Mouse (Mus musculus) kidney, embryonic 16.5 days (tissue): ENCODE results near the gene Fads3. TPM values are rescaled to one million over a fixed set of nuclear protein-coding genes. Genes with fewer than 3 reads are reported as not detected.
A peak's percentile ranks its signal among the peaks of the same experiment; 100 is the strongest.

Source experiments
- ATAC-seq: fragments of 200-750 bp; cut with Nextera tagmentation; 2 replicates; pipeline ENCODE4 v1.8.0; 2017; ENCODE audit warnings: moderate TSS enrichment; ENCODE audit not compliant: low FRiP score, low TSS enrichment
- H3K27ac ChIP-seq: fragments of 300-500 bp; sonication (generic); 2 replicates; pipeline ENCODE4 v1.5.1; 2014; ENCODE audit warnings: low read length
- H3K27me3 ChIP-seq: fragments of 300-500 bp; sonication (generic); 2 replicates; pipeline ENCODE4 v1.6.1; 2014; ENCODE audit warnings: low read length, control low read depth, mixed read lengths; ENCODE audit not compliant: insufficient read depth
- H3K36me3 ChIP-seq: fragments of 300-500 bp; sonication (generic); 2 replicates; pipeline ENCODE4 v1.6.1; 2014; ENCODE audit warnings: low read length, control low read depth, mixed read lengths; ENCODE audit not compliant: insufficient read depth
- H3K4me1 ChIP-seq: fragments of 300-500 bp; sonication (generic); 2 replicates; pipeline ENCODE4 v1.6.1; 2014; ENCODE audit warnings: low read length, control low read depth, mixed read lengths; ENCODE audit not compliant: insufficient read depth
- H3K4me2 ChIP-seq: fragments of 300-500 bp; sonication (generic); replicated peaks from 2 replicates; pipeline ENCODE4 v1.6.1; 2014; ENCODE audit warnings: low read depth, low read length
- H3K4me3 ChIP-seq: fragments of 300-500 bp; sonication (generic); 2 replicates; pipeline ENCODE4 v1.5.1; 2014; ENCODE audit warnings: mild to moderate bottlenecking, low read length
- H3K9ac ChIP-seq: fragments of 300-500 bp; sonication (generic); replicated peaks from 2 replicates; pipeline ENCODE4 v1.6.1; 2014; ENCODE audit warnings: low read length
- H3K9me3 ChIP-seq: fragments of 300-500 bp; sonication (generic); 2 replicates; pipeline ENCODE4 v1.6.1; 2016; ENCODE audit warnings: low read length, control low read depth
- WGBS: fragments of 180-500 bp; shearing (Covaris S2); extraction: QIAGEN DNeasy Blood & Tissue Kit; methylation state at CpG from one replicate; pipeline ENCODE4 v1.1.7; 2014; 5-methylcytosine and 5-hydroxymethylcytosine counted together
- polyA plus RNA-seq: library from polyadenylated mRNA; unstranded; fragments of >200 nt; fragmentation: Nextera tagmentation; extraction: Ambion mirVana; gene quantifications from 2 replicates; pipeline ENCODE4 v1.2.1, GENCODE M21; 2015

Gene Fads3
- polyA plus RNA-seq: 30.1 and 36.5 TPM in 2 replicates

DNA sequence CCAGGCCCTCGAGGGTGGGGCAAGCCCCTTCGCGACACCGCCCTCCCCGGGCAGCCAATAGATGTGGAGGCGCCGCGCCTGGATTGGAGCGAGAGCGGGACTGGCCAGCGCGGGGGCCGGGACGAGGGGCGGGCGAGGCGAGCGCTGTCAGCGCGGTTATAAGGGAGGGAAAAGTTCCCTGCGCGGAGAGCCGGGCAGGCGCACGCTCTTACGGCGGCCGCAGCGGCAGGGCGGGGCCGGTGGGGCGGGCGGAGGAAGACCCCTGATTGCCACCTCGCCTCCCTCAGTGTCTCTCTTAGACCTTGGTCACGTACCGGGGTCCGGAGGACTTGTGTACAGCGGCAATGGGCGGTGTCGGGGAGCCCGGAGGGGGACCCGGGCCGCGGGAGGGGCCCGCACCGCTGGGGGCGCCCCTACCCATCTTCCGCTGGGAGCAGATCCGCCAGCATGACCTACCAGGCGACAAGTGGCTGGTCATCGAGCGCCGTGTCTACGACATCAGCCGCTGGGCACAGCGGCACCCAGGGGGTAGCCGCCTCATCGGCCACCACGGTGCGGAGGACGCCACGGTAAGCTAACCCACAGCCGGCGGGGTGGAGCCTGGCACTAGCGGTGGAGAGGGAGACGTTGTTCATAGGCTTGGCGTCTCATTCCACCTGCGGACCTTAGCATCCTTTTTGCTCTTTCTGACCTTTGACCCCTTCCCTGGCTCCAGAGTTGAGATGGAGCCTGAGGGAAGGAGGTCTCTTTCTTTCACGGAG, at the start of gene Fads3:
Gene Fads3, plus strand, starts transcription at position 182 of the 761 bp plus-strand sequence.
- Histone ChIP-seq H3K4me1 (peaks cover 51% of the 10 kb centered on the region), H3K27me3 (no peaks in the 10 kb centered on the region; the same call in 1 of the 2 replicates), H3K36me3 (no peaks in the 10 kb centered on the region), H3K4me3 (peak within 1 kb of the TSS; percentile 73), H3K9ac (peak within 1 kb of the TSS; percentile 79), H3K4me2 (peak within 1 kb of the TSS; percentile 96), H3K9me3 (no peaks in the 10 kb centered on the region), H3K27ac (peak within 1 kb of the TSS; percentile 55)
- under 1% methylated on average over 65 of the region's 69 CpGs for WGBS
- peak; percentile 94 for ATAC-seq

DNA sequence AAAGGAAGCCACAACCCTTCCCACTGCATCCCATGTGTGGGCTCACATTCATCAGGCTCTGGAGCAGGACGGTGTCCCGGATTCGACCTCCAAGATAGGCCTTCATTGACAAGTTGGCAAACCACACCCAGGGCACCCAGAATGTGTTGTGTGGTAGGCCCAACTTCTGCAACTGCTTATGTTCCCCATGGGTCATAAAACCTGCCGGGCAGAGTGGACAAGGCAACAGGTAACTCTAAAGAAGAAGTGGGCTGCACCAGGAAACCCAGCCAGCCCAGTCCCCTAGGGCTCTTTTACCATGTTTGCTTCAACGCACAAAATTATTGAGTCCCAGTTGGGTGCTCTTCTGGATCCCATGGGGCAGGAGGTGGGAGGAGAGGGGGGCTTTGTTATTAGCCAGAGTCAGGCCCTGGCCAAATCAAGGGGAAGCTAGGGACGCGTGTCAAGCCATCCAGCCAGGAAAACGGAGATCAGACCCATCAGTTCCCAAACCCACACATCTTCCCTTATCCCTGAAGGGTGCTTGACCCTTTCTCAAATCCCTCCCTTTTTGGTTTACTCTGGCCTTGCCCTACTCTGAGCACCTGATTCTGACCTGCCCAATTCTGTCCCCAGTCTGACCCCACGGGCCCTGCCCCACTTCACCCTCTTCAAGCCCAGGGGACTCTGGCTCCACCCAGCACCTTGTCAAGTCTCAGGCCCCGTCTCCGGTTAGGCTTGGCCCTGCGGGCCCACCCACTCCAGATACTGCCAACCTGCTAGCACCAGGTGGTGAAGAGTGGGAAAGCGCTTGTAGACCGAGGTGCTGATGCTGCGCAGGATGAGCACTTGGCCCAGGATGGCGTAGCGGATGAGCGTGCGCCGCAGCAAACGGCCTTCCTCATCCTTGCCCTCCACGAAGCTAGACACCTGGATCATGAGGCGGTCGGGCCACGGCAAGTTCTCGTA, 49.1 kb upstream of the Fads3 start:
- peak overlapping the region; percentile 32 for H3K4me3 ChIP-seq
- no peaks in the 10 kb centered on the region for H3K9me3 ChIP-seq
- peak; percentile 57 for ATAC-seq
- peak overlapping the region; percentile 43 for H3K9ac ChIP-seq
- H3K4me1 ChIP-seq: peaks cover 13% of the 10 kb centered on the region
- WGBS: 45% methylated on average over 26 of the region's 26 CpGs
- no peaks in the 10 kb centered on the region for H3K36me3 ChIP-seq
- no peak overlapping the region for H3K27ac ChIP-seq
- peak overlapping the region; percentile 52 for H3K4me2 ChIP-seq
- no peaks in the 10 kb centered on the region for H3K27me3 ChIP-seq

- Histone ChIP-seq H3K9ac (peak overlapping the region; percentile 43), H3K4me3 (peak overlapping the region; percentile 32)
Observed at GRCm38 (mm10) chr19:9993036-9993656, 48.2 kb upstream of the Fads3 start.

GRCm38 (mm10) chr19:9997204-9998062, 43.9 kb upstream of the Fads3 start:
- no peak overlapping the region for H3K9ac ChIP-seq
- no peaks in the 10 kb centered on the region for H3K27me3 ChIP-seq
- H3K4me1 ChIP-seq: peaks cover 7% of the 10 kb centered on the region; the same call in 1 of the 2 replicates
- no peak overlapping the region for H3K27ac ChIP-seq
- H3K4me2 ChIP-seq: no peak overlapping the region
- H3K9me3 ChIP-seq: no peaks in the 10 kb centered on the region
- no peak overlapping the region for H3K4me3 ChIP-seq
- WGBS: 66% methylated on average over 12 of the region's 12 CpGs
- no peak for ATAC-seq
- no peaks in the 10 kb centered on the region for H3K36me3 ChIP-seq

More at GRCm38 (mm10) chr19:9993036-9993656, 48.2 kb upstream of the Fads3 start:
- peak; percentile 90 for ATAC-seq
- no peaks in the 10 kb centered on the region for H3K27me3 ChIP-seq
- H3K4me1 ChIP-seq: peaks cover 9% of the 10 kb centered on the region; the same call in 1 of the 2 replicates
- H3K4me2 ChIP-seq: peak overlapping the region; percentile 52
- H3K27ac ChIP-seq: no peak overlapping the region
- 4% methylated on average over 17 of the region's 17 CpGs for WGBS
- no peaks in the 10 kb centered on the region for H3K9me3 ChIP-seq
- no peaks in the 10 kb centered on the region for H3K36me3 ChIP-seq

GRCm38 (mm10) chr19:9998063-9998416, 43.3 kb upstream of the Fads3 start:
- Histone ChIP-seq H3K4me3 (no peak overlapping the region), H3K4me2 (no peak overlapping the region), H3K36me3 (no peaks in the 10 kb centered on the region), H3K9ac (no peak overlapping the region), H3K27me3 (no peaks in the 10 kb centered on the region), H3K4me1 (peaks cover 4% of the 10 kb centered on the region; the same call in 1 of the 2 replicates), H3K9me3 (no peaks in the 10 kb centered on the region), H3K27ac (no peak overlapping the region)
- 74% methylated on average over 2 of the region's 2 CpGs for WGBS
- no peak for ATAC-seq

GRCm38 (mm10) chr19:9998736-9999486, 42.5 kb upstream of the Fads3 start:
- H3K27ac ChIP-seq: no peak overlapping the region
- 65% methylated on average over 13 of the region's 13 CpGs for WGBS
- H3K9me3 ChIP-seq: no peaks in the 10 kb centered on the region
- H3K4me3 ChIP-seq: no peak overlapping the region
- no peak overlapping the region for H3K9ac ChIP-seq
- H3K4me1 ChIP-seq: no peaks in the 10 kb centered on the region
- H3K36me3 ChIP-seq: no peaks in the 10 kb centered on the region
- H3K4me2 ChIP-seq: no peak overlapping the region
- ATAC-seq: no peak
- H3K27me3 ChIP-seq: no peaks in the 10 kb centered on the region

- no peaks in the 10 kb centered on the region for H3K4me1 ChIP-seq
- H3K4me3 ChIP-seq: no peak overlapping the region
- ATAC-seq: no peak
- no peak overlapping the region for H3K4me2 ChIP-seq
- no peak overlapping the region for H3K27ac ChIP-seq
- H3K27me3 ChIP-seq: no peaks in the 10 kb centered on the region
- no peaks in the 10 kb centered on the region for H3K9me3 ChIP-seq
- WGBS: 18% methylated on average over 3 of the region's 3 CpGs
- H3K36me3 ChIP-seq: no peaks in the 10 kb centered on the region
- 0 out of 2 replicates have a peak overlapping the region, but pooled peaks have one; percentile 12 for H3K9ac ChIP-seq
Observed at GRCm38 (mm10) chr19:10000330-10000729, 41.0 kb upstream of the Fads3 start.

DNA sequence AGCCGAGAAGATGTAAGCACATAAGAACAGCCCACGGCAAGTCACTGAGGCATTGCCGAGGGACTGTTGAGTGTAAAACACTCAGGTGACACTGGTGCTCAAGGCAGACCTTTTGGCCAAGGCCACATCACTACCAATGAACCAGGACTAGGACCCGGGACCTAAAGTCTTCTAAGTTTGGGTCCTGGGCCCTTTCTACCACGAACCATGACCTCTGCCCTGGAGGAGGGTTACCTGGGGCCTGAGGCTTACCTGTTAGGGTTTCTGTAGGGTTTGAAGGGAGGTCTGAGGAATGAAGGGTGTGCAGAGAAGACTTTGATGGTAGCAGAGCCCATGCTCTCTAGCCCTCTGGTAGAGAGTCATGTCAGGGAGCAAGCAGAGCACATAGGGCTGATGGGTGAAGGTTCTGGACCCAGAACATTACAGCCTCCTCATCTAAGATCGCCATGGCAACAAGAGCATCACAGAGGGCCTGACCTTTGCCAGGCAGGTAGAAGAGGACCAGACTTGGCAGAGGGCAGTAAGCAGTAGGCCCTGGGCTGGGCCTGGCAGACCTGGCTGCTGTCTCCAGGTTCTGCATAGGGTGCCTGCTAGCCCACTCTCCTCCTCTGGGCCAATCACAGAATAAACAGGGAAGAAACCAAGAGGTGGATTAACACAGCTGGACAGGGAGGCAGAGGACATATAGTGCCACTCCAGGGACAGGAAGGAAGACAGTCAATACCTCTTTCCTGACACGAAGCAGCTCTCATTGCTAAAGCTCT, 40.0 kb upstream of the Fads3 start, which contains the start of the genes Best1 and Rab3il1:
Gene Best1, minus strand, starts transcription at position 428 of the 764 bp plus-strand sequence.
Gene Rab3il1, plus strand, starts transcription at position 464 of the 764 bp plus-strand sequence.
- H3K9ac ChIP-seq: 0 out of 2 replicates have a peak within 1 kb of the TSS, but pooled peaks have one; percentile 12
- ATAC-seq: no peak
- H3K4me3 ChIP-seq: no peak within 1 kb of the TSS
- H3K4me1 ChIP-seq: no peaks in the 10 kb centered on the region
- H3K4me2 ChIP-seq: no peak within 1 kb of the TSS
- no peaks in the 10 kb centered on the region for H3K9me3 ChIP-seq
- no peak within 1 kb of the TSS for H3K27ac ChIP-seq
- H3K36me3 ChIP-seq: no peaks in the 10 kb centered on the region
- no peaks in the 10 kb centered on the region for H3K27me3 ChIP-seq
- WGBS: 65% methylated on average over 7 of the region's 7 CpGs
